37 mouse cellular contexts compared by ENCODE assay signal in the genomic region with DNA sequence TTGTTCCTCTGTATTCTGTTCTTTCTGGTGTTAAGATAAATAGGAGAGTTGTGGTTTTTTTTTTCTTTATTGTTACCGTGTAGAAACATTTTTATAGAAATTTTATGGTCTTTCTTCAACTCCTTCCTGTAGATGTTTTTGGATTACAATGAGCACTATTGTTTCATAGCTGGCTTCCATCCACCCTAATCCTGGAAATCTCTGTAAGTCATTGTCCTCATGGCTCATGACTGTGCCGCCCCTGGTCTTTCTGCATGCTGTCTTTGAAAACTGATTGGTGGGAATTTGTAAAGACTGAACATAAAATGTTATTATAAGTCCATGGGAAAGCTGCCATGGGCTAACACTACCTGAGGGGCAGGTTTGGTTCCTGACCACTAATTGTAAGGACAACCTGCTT. TPM values are rescaled to one million over a fixed set of nuclear protein-coding genes. Genes with fewer than 3 reads are reported as not detected.
DNase-seq lines count a peak whose midpoint lies in the region; ATAC-seq lines count a peak whose summit lies in the region.
"Had no signal": no experiment of that assay in that cellular context is flagged by ENCODE, and none has a peak within 500 bp of the region (broad histone marks: within the 10 kb centered on the region; RNA-seq: fewer than 3 reads in every experiment).

No protein-coding gene starts in this region.

- H3K4me2 ChIP-seq in embryonic facial prominence, embryonic 14.5 days (ENCODE audit: low read depth, low read length) = no peak overlapping the region
- H3K4me2 ChIP-seq: heart, embryonic 12.5 days; hindbrain, embryonic 14.5 days; limb, embryonic 12.5 days; liver, embryonic 11.5 days; lung, embryonic 15.5 days; midbrain, embryonic 11.5 days; neural tube, embryonic 15.5 days had no signal

- H3K9ac ChIP-seq in embryonic facial prominence, embryonic 14.5 days (ENCODE audit: low read depth, low read length) = no peak overlapping the region
- H3K9ac ChIP-seq: heart, embryonic 12.5 days; hindbrain, embryonic 14.5 days; limb, embryonic 12.5 days; lung, embryonic 15.5 days; neural tube, embryonic 15.5 days had no signal

- ATAC-seq in embryonic facial prominence, embryonic 14.5 days (ENCODE audit: low read depth) = no peak
- no peak for ATAC-seq in monocyte, adult 5-6 weeks (replicated peaks; ENCODE audit: insufficient number of reproducible peaks, low FRiP score, low TSS enrichment, poor library complexity, severe bottlenecking)
- ATAC-seq: intestine, postnatal 0 days had no signal

- no peaks in the 10 kb centered on the region for H3K27me3 ChIP-seq in embryonic facial prominence, embryonic 14.5 days (replicated peaks; ENCODE audit: control insufficient read depth, insufficient read depth, low read length)
- H3K27me3 ChIP-seq in embryonic facial prominence, embryonic 10.5 days (replicated peaks; ENCODE audit: low read depth, poor library complexity, severe bottlenecking) = 0 out of 2 replicates have a peak, but pooled peaks cover 5% of the 10 kb centered on the region
- H3K27me3 ChIP-seq: heart, embryonic 12.5 days; limb, embryonic 12.5 days; lung, embryonic 15.5 days; neural tube, embryonic 15.5 days had no signal

- H3K36me3 ChIP-seq in embryonic facial prominence, embryonic 14.5 days (ENCODE audit: control insufficient read depth, insufficient read depth, low read length) = no peaks in the 10 kb centered on the region
- H3K36me3 ChIP-seq in embryonic facial prominence, embryonic 10.5 days (replicated peaks) = no peaks in the 10 kb centered on the region
- H3K36me3 ChIP-seq: G1E; heart, embryonic 12.5 days; limb, embryonic 12.5 days; lung, embryonic 15.5 days; neural tube, embryonic 15.5 days had no signal

- 47% methylated on average over 2 of the region's 2 CpGs for WGBS in embryonic facial prominence, embryonic 14.5 days
- 61% methylated on average over 2 of the region's 2 CpGs for WGBS in embryonic facial prominence, embryonic 10.5 days

- H3K9me3 ChIP-seq in embryonic facial prominence, embryonic 14.5 days (ENCODE audit: control insufficient read depth, low read length) = no peaks in the 10 kb centered on the region
- no peaks in the 10 kb centered on the region for H3K9me3 ChIP-seq in embryonic facial prominence, embryonic 10.5 days
- H3K9me3 ChIP-seq: G1E; heart, embryonic 12.5 days; limb, embryonic 12.5 days; lung, embryonic 15.5 days; neural tube, embryonic 15.5 days had no signal

- no peaks in the 10 kb centered on the region for H3K4me1 ChIP-seq in embryonic facial prominence, embryonic 14.5 days (ENCODE audit: control insufficient read depth, insufficient read depth, low read length)
- H3K4me1 ChIP-seq in embryonic facial prominence, embryonic 10.5 days = peaks cover 15% of the 10 kb centered on the region
- H3K4me1 ChIP-seq: heart, embryonic 12.5 days; lung, embryonic 15.5 days; neural tube, embryonic 15.5 days had no signal

- no peak overlapping the region for H3K27ac ChIP-seq in embryonic facial prominence, embryonic 14.5 days (replicated peaks; ENCODE audit: low read depth, low read length)
- H3K27ac ChIP-seq in embryonic facial prominence, embryonic 10.5 days (replicated peaks) = no peak overlapping the region
- H3K27ac ChIP-seq: hindbrain, embryonic 14.5 days; limb, embryonic 12.5 days; lung, embryonic 15.5 days; neural tube, embryonic 15.5 days had no signal

- no peak overlapping the region for H3K4me3 ChIP-seq in embryonic facial prominence, embryonic 14.5 days (ENCODE audit: low read depth, low read length)
- H3K4me3 ChIP-seq in embryonic facial prominence, embryonic 10.5 days = no peak overlapping the region
- H3K4me3 ChIP-seq: heart, embryonic 12.5 days; limb, embryonic 12.5 days; lung, embryonic 15.5 days; neural tube, embryonic 15.5 days had no signal

- peak; percentile 38 for DNase-seq in embryonic facial prominence, embryonic 14.5 days (ENCODE audit: low spot score)
- no peak for DNase-seq in embryonic facial prominence, embryonic 10.5 days (ENCODE audit: low spot score)
- peak; percentile 15 for DNase-seq in layer of hippocampus, adult 11-12 months (ENCODE audit: low spot score)
- no peak for DNase-seq in layer of hippocampus, postnatal 25 days (ENCODE audit: extremely low spot score in 1 of 2, low spot score in 1 of 2)
- peak; percentile 61 for DNase-seq in 3T3-L1 (ENCODE audit: low read depth, low spot score)
- DNase-seq in fat pad, adult 2 months (ENCODE audit: extremely low read depth, low read depth, low spot score) = peak; percentile 91
- DNase-seq in layer of hippocampus, adult 8-10 months (ENCODE audit: low spot score in 2 of 2) = no peak
- DNase-seq: adrenal gland, postnatal 14 days; cerebellum, adult 2 months; cerebellum, postnatal 25 days; gastrocnemius, postnatal 14 days; kidney, postnatal 25 days; right cerebral cortex, adult 18-20 months; spleen, adult 18-20 months; thymus, adult 2 months; thymus, postnatal 36 days had no signal

RNA-seq across cellular contexts. Expression of a gene that starts 3.7 kb away (rescaled TPM):
- not detected in 2 replicates for polyA plus RNA-seq in embryonic facial prominence, embryonic 14.5 days (2014; fragmentation: Nextera tagmentation; extraction: Ambion mirVana)
- not detected in 2 replicates for polyA plus RNA-seq in embryonic facial prominence, embryonic 10.5 days (2016; fragmentation: Nextera tagmentation; extraction: Ambion mirVana)
- total RNA-seq in layer of hippocampus, postnatal 25 days (2021) = not detected
- total RNA-seq in monocyte, adult 5-6 weeks (2017) = 0.49 to 1.3 TPM in 2 of 3 replicates, not detected in the other
- not detected for total RNA-seq in layer of hippocampus, adult 8-10 months (2022)
- total RNA-seq: adrenal gland, postnatal 14 days; G1E; gastrocnemius, postnatal 14 days; granulocyte monocyte progenitor cell, adult 5-6 weeks; hematopoietic stem cell, adult 5-6 weeks; left cerebral cortex, adult 18-20 months; left cerebral cortex, postnatal 14 days; megakaryocyte progenitor cell, adult 5-6 weeks had no signal
- polyA plus RNA-seq: cerebellum, adult 2 months; embryonic facial prominence, embryonic 11.5 days; forebrain, embryonic 11.5 days; G1E; heart, embryonic 12.5 days; heart, postnatal 0 days; hindbrain, embryonic 14.5 days; intestine, postnatal 0 days; kidney, embryonic 14.5 days; limb, embryonic 12.5 days; liver, embryonic 11.5 days; liver, embryonic 16.5 days; lung, embryonic 15.5 days; midbrain, embryonic 11.5 days; neural tube, embryonic 15.5 days; stomach, embryonic 16.5 days; thymus, adult 2 months had no signal

RNA-seq across cellular contexts. Expression of a gene that starts 22.7 kb away (rescaled TPM):
- 12.6 and 13.2 TPM in 2 replicates for polyA plus RNA-seq in embryonic facial prominence, embryonic 14.5 days (2014; fragmentation: Nextera tagmentation; extraction: Ambion mirVana)
- polyA plus RNA-seq in embryonic facial prominence, embryonic 10.5 days (2016; fragmentation: Nextera tagmentation; extraction: Ambion mirVana) = 10.5 and 11.5 TPM in 2 replicates
- 10 to 100 TPM; 45.2 to 50.3 TPM for total RNA-seq in layer of hippocampus, postnatal 25 days (2021)
- total RNA-seq in monocyte, adult 5-6 weeks (2017) = 31.7 to 36.2 TPM (median 33.7 TPM) in 3 replicates
- 10 to 100 TPM; 41.8 to 56.0 (median 49.7) TPM for total RNA-seq in layer of hippocampus, adult 8-10 months (2022)

RNA-seq across cellular contexts. Expression of a gene that starts 36.3 kb away (rescaled TPM):
- not detected in 2 replicates for polyA plus RNA-seq in embryonic facial prominence, embryonic 14.5 days (2014; fragmentation: Nextera tagmentation; extraction: Ambion mirVana)
- polyA plus RNA-seq in embryonic facial prominence, embryonic 10.5 days (2016; fragmentation: Nextera tagmentation; extraction: Ambion mirVana) = 0.38 and 0.67 TPM in 2 replicates
- not detected for total RNA-seq in layer of hippocampus, postnatal 25 days (2021)
- not detected in 3 replicates for total RNA-seq in monocyte, adult 5-6 weeks (2017)
- total RNA-seq in layer of hippocampus, adult 8-10 months (2022) = not detected
- total RNA-seq: adrenal gland, postnatal 14 days; G1E; gastrocnemius, postnatal 14 days; granulocyte monocyte progenitor cell, adult 5-6 weeks; hematopoietic stem cell, adult 5-6 weeks; left cerebral cortex, adult 18-20 months; left cerebral cortex, postnatal 14 days; megakaryocyte progenitor cell, adult 5-6 weeks had no signal
- polyA plus RNA-seq: cerebellum, adult 2 months; forebrain, embryonic 11.5 days; G1E; heart, embryonic 12.5 days; heart, postnatal 0 days; liver, embryonic 11.5 days; liver, embryonic 16.5 days; thymus, adult 2 months had no signal

Comparison
In these comparisons a context has a peak if more than half of its experiments do, and no peak if none do; other contexts are left out.
1. DNase-seq: peak in embryonic facial prominence, embryonic 14.5 days (single experiment), layer of hippocampus, adult 11-12 months (single experiment), 3T3-L1 (single experiment) and fat pad, adult 2 months (single experiment); none in embryonic facial prominence, embryonic 10.5 days (single experiment), layer of hippocampus, postnatal 25 days (0 of 2) and layer of hippocampus, adult 8-10 months (0 of 2).